Mouse (Mus musculus): ENCODE results near the gene Gab1.

Gab1 gene

GRCm38 (mm10) chr8:80811591-80811991 lies 68.7 kb downstream of the Gab1 start:
- DNase-seq (ENCODE audit: low read depth, low spot score) = no peak

- no peak for DNase-seq (ENCODE audit: low read depth, low spot score)
Measured at GRCm38 (mm10) chr8:80810916-80811315, 69.4 kb downstream of the Gab1 start.

- DNase-seq (ENCODE audit: low read depth, low spot score) = no peak
Measured at GRCm38 (mm10) chr8:80810442-80810841, 69.9 kb downstream of the Gab1 start.

- DNase-seq (ENCODE audit: low read depth, low spot score) = no peak
Measured at GRCm38 (mm10) chr8:80807807-80808505, 72.4 kb downstream of the Gab1 start.

- DNase-seq (ENCODE audit: low read depth, low spot score) = no peak
Measured at GRCm38 (mm10) chr8:80804066-80804619, 76.2 kb downstream of the Gab1 start.

GRCm38 (mm10) chr8:80798778-80799177 lies 81.5 kb downstream of the Gab1 start:
- DNase-seq (ENCODE audit: low read depth, low spot score) = no peak

- no peak for DNase-seq (ENCODE audit: low read depth, low spot score)
Measured at GRCm38 (mm10) chr8:80798198-80798777, 82.0 kb downstream of the Gab1 start.

GRCm38 (mm10) chr8:80796070-80796469 lies 84.2 kb downstream of the Gab1 start:
- DNase-seq (ENCODE audit: low read depth, low spot score) = no peak

GRCm38 (mm10) chr8:80794585-80795509 lies 85.5 kb downstream of the Gab1 start:
- no peak for DNase-seq (ENCODE audit: low read depth, low spot score)

GRCm38 (mm10) chr8:80793791-80794515 lies 86.4 kb downstream of the Gab1 start:
- DNase-seq (ENCODE audit: low read depth, low spot score) = no peak

- no peak for DNase-seq (ENCODE audit: low read depth, low spot score)
Measured at GRCm38 (mm10) chr8:80792214-80792613, 88.1 kb downstream of the Gab1 start.

- no peak for DNase-seq (ENCODE audit: low read depth, low spot score)
Measured at GRCm38 (mm10) chr8:80789324-80789723, 91.0 kb downstream of the Gab1 start.

- no peak for DNase-seq (ENCODE audit: low read depth, low spot score)
Measured at GRCm38 (mm10) chr8:80784559-80784958, 95.8 kb downstream of the Gab1 start.

- no peak for DNase-seq (ENCODE audit: low read depth, low spot score)
Measured at GRCm38 (mm10) chr8:80783271-80783670, 97.0 kb downstream of the Gab1 start.

- DNase-seq (ENCODE audit: low read depth, low spot score) = no peak
Measured at GRCm38 (mm10) chr8:80781338-80781737, 99.0 kb downstream of the Gab1 start.

GRCm38 (mm10) chr8:80780271-80780670 lies 100.0 kb downstream of the Gab1 start:
- no peak for DNase-seq (ENCODE audit: low read depth, low spot score)

GRCm38 (mm10) chr8:80776436-80776835 lies 103.9 kb downstream of the Gab1 start:
- DNase-seq (ENCODE audit: low read depth, low spot score) = no peak

- peak; percentile 13 for DNase-seq (ENCODE audit: low read depth, low spot score)
Measured at GRCm38 (mm10) chr8:80772732-80773460, 107.4 kb downstream of the Gab1 start.

GRCm38 (mm10) chr8:80768451-80768850 lies 111.9 kb downstream of the Gab1 start:
- DNase-seq (ENCODE audit: low read depth, low spot score) = no peak

- peak; percentile 54 for DNase-seq (ENCODE audit: low read depth, low spot score)
Measured at GRCm38 (mm10) chr8:80753017-80753715, 127.2 kb downstream of the Gab1 start.
